Mouse (Mus musculus) lung, adult 2 months (tissue): Measurements from ENCODE around the gene Prkg1.

Experiments
- CTCF ChIP-seq: fragments of 200-500 bp; IDR thresholded peaks from 2 replicates; pipeline ENCODE4 v1.5.1; 2011; ENCODE audit warnings: mild to moderate bottlenecking, low read length, control low read depth; ENCODE audit not compliant: insufficient read depth
- POLR2A ChIP-seq: fragments of 200-500 bp; IDR thresholded peaks from 2 replicates; pipeline ENCODE4 v1.6.1; 2011; ENCODE audit warnings: low read depth, mild to moderate bottlenecking, control low read depth, low read length, borderline replicate concordance; ENCODE audit errors: extremely low read depth

GRCm38 (mm10) chr19:31177279-31177922 lies 587.4 kb downstream of the Prkg1 start:
- TF ChIP-seq POLR2A (no peak), CTCF (no peak)
